Mouse (Mus musculus) forebrain, embryonic 12.5 days (tissue): Measurements from ENCODE around the gene Defb19. TPM values are rescaled to one million over a fixed set of nuclear protein-coding genes. Genes with fewer than 3 reads are reported as not detected.
A peak's percentile ranks its signal among the peaks of the same experiment; 100 is the strongest.

Source experiments
- ATAC-seq: fragments of 200-750 bp; cut with Nextera tagmentation; 2 replicates; pipeline ENCODE4 v1.8.0; 2017; ENCODE audit warnings: moderate TSS enrichment; ENCODE audit not compliant: low FRiP score
- H3K27ac ChIP-seq: fragments of 300-500 bp; sonication (generic); 2 replicates; pipeline ENCODE4 v1.5.1; 2016; ENCODE audit warnings: mild to moderate bottlenecking
- H3K27me3 ChIP-seq: fragments of 300-500 bp; sonication (generic); 2 replicates; pipeline ENCODE4 v1.6.1; 2016; ENCODE audit warnings: mild to moderate bottlenecking
- H3K36me3 ChIP-seq: fragments of 300-500 bp; sonication (generic); replicated peaks from 2 replicates; pipeline ENCODE4 v1.6.1; 2016; ENCODE audit warnings: mild to moderate bottlenecking
- H3K4me1 ChIP-seq: fragments of 300-500 bp; sonication (generic); 2 replicates; pipeline ENCODE4 v1.6.1; 2016
- H3K4me2 ChIP-seq: fragments of 300-500 bp; sonication (generic); 2 replicates; pipeline ENCODE4 v1.6.1; 2016; ENCODE audit warnings: mild to moderate bottlenecking, moderate library complexity
- H3K4me3 ChIP-seq: fragments of 300-500 bp; sonication (generic); replicated peaks from 2 replicates; pipeline ENCODE4 v1.5.1; 2016; ENCODE audit warnings: mild to moderate bottlenecking
- H3K9ac ChIP-seq: fragments of 300-500 bp; sonication (generic); 2 replicates; pipeline ENCODE4 v1.6.1; 2016; ENCODE audit warnings: mild to moderate bottlenecking
- H3K9me3 ChIP-seq: fragments of 300-500 bp; sonication (generic); 2 replicates; pipeline ENCODE4 v1.6.1; 2016
- WGBS: fragments of 180-500 bp; shearing (Covaris S2); methylation state at CpG from one replicate; pipeline ENCODE4 v1.1.7; 2016; 5-methylcytosine and 5-hydroxymethylcytosine counted together
- polyA plus RNA-seq: library from polyadenylated mRNA; unstranded; fragments of >200 nt; fragmentation: Nextera tagmentation; extraction: Ambion mirVana; gene quantifications from 2 replicates; pipeline ENCODE4 v1.2.1, GENCODE M21; 2016

The Defb19 gene
- polyA plus RNA-seq, 1 experiment from 2014 or later = not detected

DNA sequence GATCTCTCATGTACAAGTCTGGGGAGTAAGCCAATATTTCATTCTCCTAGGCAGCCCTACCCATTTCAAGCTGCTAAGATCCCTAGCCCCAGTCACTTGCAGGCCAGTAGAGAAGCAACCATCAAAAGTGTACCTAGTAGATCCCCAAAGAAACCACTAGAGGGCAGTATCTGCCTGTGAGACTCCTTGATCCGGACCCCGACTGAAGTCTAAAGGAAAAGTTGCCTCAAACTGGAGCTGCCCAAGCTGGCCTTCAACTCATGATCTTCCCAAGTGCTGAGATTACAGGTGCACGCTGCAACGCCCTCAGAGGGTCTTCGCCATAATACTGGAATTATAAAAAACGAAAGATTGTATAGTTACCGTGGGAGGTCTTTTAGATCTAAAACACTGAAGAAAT is 35.5 kb upstream of the Defb19 start:
- ATAC-seq = peak; percentile 33; the same call in 1 of the 2 replicates
- H3K4me2 ChIP-seq = no peak overlapping the region
- 11% methylated on average over 7 of the region's 7 CpGs for WGBS
- H3K27ac ChIP-seq = no peak overlapping the region
- no peaks in the 10 kb centered on the region for H3K9me3 ChIP-seq
- H3K27me3 ChIP-seq = no peaks in the 10 kb centered on the region
- H3K4me3 ChIP-seq = no peak overlapping the region
- H3K4me1 ChIP-seq = no peaks in the 10 kb centered on the region
- no peaks in the 10 kb centered on the region for H3K36me3 ChIP-seq
- H3K9ac ChIP-seq = no peak overlapping the region

DNA sequence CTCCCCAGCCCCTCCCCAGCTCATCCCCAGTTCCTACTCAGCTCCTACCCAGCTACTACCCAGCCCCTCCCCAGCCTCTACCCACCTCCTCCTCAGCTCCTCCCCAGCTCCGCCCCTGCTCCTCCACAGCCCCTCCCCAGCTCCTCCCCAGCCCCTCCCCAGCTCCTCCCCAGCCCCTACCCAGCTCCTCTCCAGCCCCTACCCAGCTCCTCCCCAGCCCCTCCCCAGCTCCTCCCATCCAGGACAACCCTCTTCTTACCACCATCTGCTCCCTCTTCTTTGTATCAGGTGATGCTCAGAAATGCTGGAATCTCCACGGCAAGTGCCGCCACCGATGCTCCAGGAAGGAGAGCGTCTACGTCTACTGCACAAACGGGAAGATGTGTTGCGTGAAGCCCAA is 32.1 kb upstream of the Defb19 start:
- Histone ChIP-seq H3K9me3 (no peaks in the 10 kb centered on the region), H3K27me3 (no peaks in the 10 kb centered on the region), H3K9ac (no peak overlapping the region), H3K4me2 (no peak overlapping the region), H3K4me1 (no peaks in the 10 kb centered on the region), H3K27ac (no peak overlapping the region), H3K36me3 (no peaks in the 10 kb centered on the region), H3K4me3 (no peak overlapping the region)
- WGBS = 37% methylated on average over 8 of the region's 8 CpGs
- no peak for ATAC-seq

GRCm38 (mm10) chr2:152608719-152609118 is 28.6 kb upstream of the Defb19 start:
- Histone ChIP-seq H3K4me2 (no peak overlapping the region), H3K4me1 (no peaks in the 10 kb centered on the region), H3K9ac (no peak overlapping the region), H3K4me3 (no peak overlapping the region), H3K27ac (no peak overlapping the region), H3K36me3 (no peaks in the 10 kb centered on the region), H3K9me3 (no peaks in the 10 kb centered on the region), H3K27me3 (no peaks in the 10 kb centered on the region)
- WGBS = 95% methylated on average over 1 of the region's 1 CpGs
- no peak for ATAC-seq

DNA sequence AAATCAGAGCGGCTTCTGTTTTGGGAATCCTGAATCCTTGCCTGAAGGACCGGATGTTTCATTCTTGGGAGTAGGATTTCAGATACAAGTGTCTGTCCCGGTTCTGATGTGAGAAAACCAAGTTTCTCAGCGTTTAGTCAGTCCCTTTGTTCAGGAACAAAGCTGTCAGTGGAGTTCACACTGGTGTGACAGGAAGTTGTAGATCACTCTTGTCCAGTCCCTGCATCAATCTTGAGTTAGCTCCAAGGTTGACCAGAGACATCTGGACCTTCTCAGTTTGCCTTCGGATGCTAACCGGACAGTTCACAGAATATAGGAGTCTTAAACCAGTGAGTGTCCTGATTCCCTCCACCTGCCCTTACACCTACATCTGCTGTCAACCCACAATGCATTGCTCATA is 27.6 kb upstream of the Defb19 start:
- no peak for ATAC-seq
- H3K27ac ChIP-seq = no peak overlapping the region
- no peak overlapping the region for H3K4me3 ChIP-seq
- H3K27me3 ChIP-seq = no peaks in the 10 kb centered on the region
- no peak overlapping the region for H3K4me2 ChIP-seq
- H3K4me1 ChIP-seq = no peaks in the 10 kb centered on the region
- H3K36me3 ChIP-seq = no peaks in the 10 kb centered on the region
- no peak overlapping the region for H3K9ac ChIP-seq
- WGBS = 77% methylated on average over 6 of the region's 6 CpGs
- H3K9me3 ChIP-seq = no peaks in the 10 kb centered on the region

DNA sequence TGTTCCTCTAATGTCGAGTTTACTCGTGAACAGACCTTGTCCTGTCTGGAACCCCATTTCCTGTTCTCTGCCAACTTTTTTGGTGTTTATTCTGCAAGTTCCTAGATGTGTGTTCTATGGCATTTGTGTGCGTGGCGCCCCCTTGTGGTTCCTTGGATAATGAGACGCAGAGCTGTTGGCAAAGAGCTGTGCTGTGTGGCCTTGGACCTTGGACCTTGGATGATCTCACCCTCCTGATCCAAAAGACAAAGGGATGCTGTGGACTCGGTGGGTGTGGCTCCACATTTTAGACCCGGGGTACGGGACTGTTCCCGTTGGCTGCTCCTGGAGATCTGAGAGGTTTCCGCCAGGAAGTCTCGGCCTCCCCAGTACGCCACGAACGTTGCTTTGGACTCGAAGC is 23.9 kb upstream of the Defb19 start, which contains the start of gene Defb36:
TSS of gene Defb36 (plus strand) at position 271 of the 400 bp plus-strand sequence.
- Histone ChIP-seq H3K36me3 (no peaks in the 10 kb centered on the region), H3K27me3 (no peaks in the 10 kb centered on the region), H3K9ac (no peak within 1 kb of the TSS), H3K9me3 (no peaks in the 10 kb centered on the region), H3K4me3 (no peak within 1 kb of the TSS), H3K4me2 (no peak within 1 kb of the TSS), H3K27ac (no peak within 1 kb of the TSS), H3K4me1 (no peaks in the 10 kb centered on the region)
- 84% methylated on average over 15 of the region's 15 CpGs for WGBS
- ATAC-seq = no peak

GRCm38 (mm10) chr2:152601275-152601960 is 21.3 kb upstream of the Defb19 start:
- no peak overlapping the region for H3K9ac ChIP-seq

DNA sequence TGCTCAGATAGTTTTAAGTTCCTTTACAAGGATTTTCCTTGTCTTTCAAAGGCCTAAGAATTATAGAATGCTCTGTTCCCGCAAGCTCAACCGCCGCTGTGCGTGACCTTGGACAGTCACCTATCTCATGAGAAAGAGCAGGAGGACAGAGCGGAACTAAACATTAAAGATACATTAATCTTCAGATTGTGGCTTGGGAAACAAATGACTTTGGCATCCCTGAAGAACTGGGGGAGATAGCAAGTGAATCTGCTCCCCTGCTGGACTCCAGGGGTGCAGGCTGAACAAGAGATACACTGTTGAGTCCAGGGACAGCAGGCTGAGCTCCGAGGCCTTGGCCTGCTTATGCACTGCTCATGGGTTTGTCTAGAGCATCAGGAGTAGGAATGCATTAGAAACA is 20.0 kb upstream of the Defb19 start:
- H3K9ac ChIP-seq = no peak overlapping the region
- H3K4me3 ChIP-seq = no peak overlapping the region
- H3K27me3 ChIP-seq = no peaks in the 10 kb centered on the region
- no peak overlapping the region for H3K27ac ChIP-seq
- no peaks in the 10 kb centered on the region for H3K4me1 ChIP-seq
- no peak overlapping the region for H3K4me2 ChIP-seq
- no peaks in the 10 kb centered on the region for H3K36me3 ChIP-seq
- no peak for ATAC-seq
- WGBS = 92% methylated on average over 6 of the region's 6 CpGs
- no peaks in the 10 kb centered on the region for H3K9me3 ChIP-seq

More at GRCm38 (mm10) chr2:152601275-152601960, 21.3 kb upstream of the Defb19 start:
- Histone ChIP-seq H3K4me1 (no peaks in the 10 kb centered on the region), H3K27ac (no peak overlapping the region), H3K4me3 (no peak overlapping the region), H3K9me3 (no peaks in the 10 kb centered on the region), H3K36me3 (no peaks in the 10 kb centered on the region), H3K27me3 (no peaks in the 10 kb centered on the region), H3K4me2 (no peak overlapping the region)
- WGBS = 76% methylated on average over 4 of the region's 4 CpGs
- ATAC-seq = no peak

- Histone ChIP-seq H3K4me1 (no peaks in the 10 kb centered on the region), H3K27me3 (no peaks in the 10 kb centered on the region), H3K4me2 (no peak within 1 kb of the TSS), H3K27ac (no peak within 1 kb of the TSS), H3K9me3 (no peaks in the 10 kb centered on the region), H3K9ac (no peak within 1 kb of the TSS), H3K36me3 (no peaks in the 10 kb centered on the region), H3K4me3 (no peak within 1 kb of the TSS)
- ATAC-seq = no peak
- 68% methylated on average over 7 of the region's 7 CpGs for WGBS
These were observed 19.2 kb upstream of the Defb19 start, which contains the start of gene Defb45 for GRCm38 (mm10) chr2:152599299-152599698. TSS of gene Defb45 (minus strand) at chr2:152599399.

- no peak overlapping the region for H3K9ac ChIP-seq
- H3K36me3 ChIP-seq = no peaks in the 10 kb centered on the region
- H3K9me3 ChIP-seq = no peaks in the 10 kb centered on the region
- no peak overlapping the region for H3K4me3 ChIP-seq
- H3K4me2 ChIP-seq = no peak overlapping the region
- WGBS = 33% methylated on average over 6 of the region's 6 CpGs
- ATAC-seq = no peak
- H3K27ac ChIP-seq = no peak overlapping the region
- H3K27me3 ChIP-seq = no peaks in the 10 kb centered on the region
- H3K4me1 ChIP-seq = peaks cover 7% of the 10 kb centered on the region; the same call in 1 of the 2 replicates
These were observed 8.9 kb upstream of the Defb19 start for GRCm38 (mm10) chr2:152589021-152589420.

GRCm38 (mm10) chr2:152588450-152588849 is 8.3 kb upstream of the Defb19 start:
- Histone ChIP-seq H3K4me2 (no peak overlapping the region), H3K36me3 (no peaks in the 10 kb centered on the region), H3K9me3 (no peaks in the 10 kb centered on the region), H3K27me3 (no peaks in the 10 kb centered on the region), H3K4me3 (no peak overlapping the region), H3K4me1 (peaks cover 7% of the 10 kb centered on the region; the same call in 1 of the 2 replicates), H3K27ac (no peak overlapping the region), H3K9ac (no peak overlapping the region)
- ATAC-seq = no peak
- 39% methylated on average over 2 of the region's 2 CpGs for WGBS

- Histone ChIP-seq H3K27ac (no peak overlapping the region), H3K36me3 (no peaks in the 10 kb centered on the region), H3K4me3 (no peak overlapping the region), H3K9me3 (no peaks in the 10 kb centered on the region), H3K27me3 (no peaks in the 10 kb centered on the region), H3K4me1 (peaks cover 7% of the 10 kb centered on the region; the same call in 1 of the 2 replicates), H3K9ac (no peak overlapping the region), H3K4me2 (no peak overlapping the region)
- 81% methylated on average over 4 of the region's 4 CpGs for WGBS
- ATAC-seq = no peak
These were observed 6.9 kb upstream of the Defb19 start for GRCm38 (mm10) chr2:152586926-152587560.

- Histone ChIP-seq H3K27me3 (no peaks in the 10 kb centered on the region), H3K9ac (no peak overlapping the region), H3K27ac (no peak overlapping the region), H3K4me3 (no peak overlapping the region), H3K4me2 (no peak overlapping the region), H3K4me1 (no peaks in the 10 kb centered on the region), H3K9me3 (no peaks in the 10 kb centered on the region), H3K36me3 (no peaks in the 10 kb centered on the region)
- no peak for ATAC-seq
- WGBS = 88% methylated on average over 11 of the region's 11 CpGs
These were observed 500 bp upstream of the Defb19 start for GRCm38 (mm10) chr2:152580612-152581011.

DNA sequence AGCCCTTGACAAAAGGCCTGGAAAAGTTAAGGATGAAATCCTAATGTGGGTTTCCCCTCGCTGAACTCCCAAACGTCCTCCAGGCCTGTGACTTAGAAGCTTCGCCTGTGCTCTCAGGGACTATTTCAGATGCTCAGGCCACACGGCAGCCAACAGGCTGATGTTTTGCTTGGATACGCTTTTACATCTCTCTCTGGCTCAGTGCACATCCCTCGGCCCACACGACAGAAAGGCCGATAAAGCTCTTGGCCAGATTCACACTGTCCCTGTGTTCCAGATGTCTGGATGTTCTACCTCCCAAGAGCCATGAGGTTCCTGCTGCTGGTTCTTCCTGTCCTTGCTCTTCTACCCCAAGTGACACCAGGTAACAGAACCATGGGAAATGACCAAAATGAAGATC is 6.6 kb downstream of the Defb19 start:
- 91% methylated on average over 8 of the region's 8 CpGs for WGBS
- no peak overlapping the region for H3K27ac ChIP-seq
- H3K4me3 ChIP-seq = no peak overlapping the region
- H3K4me1 ChIP-seq = no peaks in the 10 kb centered on the region
- no peaks in the 10 kb centered on the region for H3K36me3 ChIP-seq
- no peak overlapping the region for H3K4me2 ChIP-seq
- ATAC-seq = no peak
- no peak overlapping the region for H3K9ac ChIP-seq
- no peaks in the 10 kb centered on the region for H3K27me3 ChIP-seq
- H3K9me3 ChIP-seq = no peaks in the 10 kb centered on the region
